Mouse (Mus musculus): ENCODE measurements around the gene Ubxn7.

- TF ChIP-seq CTCF (IDR thresholded peaks at IDR 0.05) (no peak), EP300 (IDR thresholded peaks at IDR 0.05) (no peak)
Observed at GRCm38 (mm10) chr16:32330876-32331670, 984 bp upstream of the Ubxn7 start.

Data from lung, postnatal 0 days (tissue).